Mouse (Mus musculus): ENCODE data around the gene 1700016C15Rik. TPM values are rescaled to one million over a fixed set of nuclear protein-coding genes. Genes with fewer than 3 reads are reported as not detected.

The 1700016C15Rik gene
- polyA plus RNA-seq, 1 experiment, result not detected

GRCm38 (mm10) chr1:177686982-177687381, 42.6 kb upstream of the 1700016C15Rik start:
- TF ChIP-seq FOSL1 (IDR thresholded peaks at IDR 0.05; ENCODE audit: insufficient read depth, low read length, poor library complexity, severe bottlenecking) (no peak), MYOD1 (IDR thresholded peaks at IDR 0.05; ENCODE audit: control insufficient read depth, insufficient read length, low read depth) (no peak), USF1 (IDR thresholded peaks at IDR 0.05; ENCODE audit: low read depth) (no peak), CEBPB (IDR thresholded peaks at IDR 0.05; ENCODE audit: low read depth) (no peak), MYOG (IDR thresholded peaks at IDR 0.05; ENCODE audit: control insufficient read depth, extremely low read depth, insufficient read length) (no peak), CTCF (IDR thresholded peaks at IDR 0.05; ENCODE audit: control insufficient read depth, insufficient read depth, insufficient read length) (no peak), MAX (IDR thresholded peaks at IDR 0.05) (no peak)
- H3ac ChIP-seq (ENCODE audit: control insufficient read depth, insufficient read length, low read depth), result no peak overlapping the region

GRCm38 (mm10) chr1:177692491-177692890, 37.1 kb upstream of the 1700016C15Rik start:
- H3ac ChIP-seq (ENCODE audit: control insufficient read depth, insufficient read length, low read depth), result no peak overlapping the region
- TF ChIP-seq CEBPB (IDR thresholded peaks at IDR 0.05; ENCODE audit: low read depth), result no peak
- TF ChIP-seq MYOG (IDR thresholded peaks at IDR 0.05; ENCODE audit: control insufficient read depth, extremely low read depth, insufficient read length), result no peak
- TF ChIP-seq FOSL1 (IDR thresholded peaks at IDR 0.05; ENCODE audit: insufficient read depth, low read length, poor library complexity, severe bottlenecking), result no peak
- TF ChIP-seq MYOD1 (IDR thresholded peaks at IDR 0.05; ENCODE audit: control insufficient read depth, insufficient read length, low read depth), result no peak
- no peak for TF ChIP-seq MAX (IDR thresholded peaks at IDR 0.05)
- no peak for TF ChIP-seq CTCF (IDR thresholded peaks at IDR 0.05; ENCODE audit: control insufficient read depth, insufficient read depth, insufficient read length)
- TF ChIP-seq USF1 (IDR thresholded peaks at IDR 0.05; ENCODE audit: low read depth), result no peak
- H3K79me2 ChIP-seq (ENCODE audit: control insufficient read depth, insufficient read depth), result no peaks in the 10 kb centered on the region
- no peaks in the 10 kb centered on the region for H3K36me3 ChIP-seq (ENCODE audit: control insufficient read depth, insufficient read depth)
- H3K4me3 ChIP-seq (ENCODE audit: insufficient read depth, poor library complexity, severe bottlenecking), result no peak overlapping the region
- H3K79me3 ChIP-seq (ENCODE audit: low read depth), result no peaks in the 10 kb centered on the region
- no peaks in the 10 kb centered on the region for H3K27me3 ChIP-seq (ENCODE audit: control insufficient read depth, insufficient read depth, insufficient read length)

More at GRCm38 (mm10) chr1:177686982-177687381, 42.6 kb upstream of the 1700016C15Rik start:
- Histone ChIP-seq H3K79me2 (ENCODE audit: control insufficient read depth, insufficient read depth) (no peaks in the 10 kb centered on the region), H3K4me3 (ENCODE audit: insufficient read depth, poor library complexity, severe bottlenecking) (no peak overlapping the region), H3K27me3 (ENCODE audit: control insufficient read depth, insufficient read depth, insufficient read length) (no peaks in the 10 kb centered on the region), H3K79me3 (ENCODE audit: low read depth) (no peaks in the 10 kb centered on the region), H3K36me3 (ENCODE audit: control insufficient read depth, insufficient read depth) (no peaks in the 10 kb centered on the region)

GRCm38 (mm10) chr1:177693486-177694252, 35.9 kb upstream of the 1700016C15Rik start:
- Histone ChIP-seq H3K79me2 (ENCODE audit: control insufficient read depth, insufficient read depth) (no peaks in the 10 kb centered on the region), H3K36me3 (ENCODE audit: control insufficient read depth, insufficient read depth) (no peaks in the 10 kb centered on the region), H3K79me3 (ENCODE audit: low read depth) (no peaks in the 10 kb centered on the region), H3K27me3 (ENCODE audit: control insufficient read depth, insufficient read depth, insufficient read length) (no peaks in the 10 kb centered on the region), H3K4me3 (ENCODE audit: insufficient read depth, poor library complexity, severe bottlenecking) (no peak overlapping the region), H3ac (ENCODE audit: control insufficient read depth, insufficient read length, low read depth) (no peak overlapping the region)
- TF ChIP-seq MYOG (IDR thresholded peaks at IDR 0.05; ENCODE audit: control insufficient read depth, extremely low read depth, insufficient read length), result no peak
- TF ChIP-seq CEBPB (IDR thresholded peaks at IDR 0.05; ENCODE audit: low read depth), result no peak

- Histone ChIP-seq H3K4me3 (ENCODE audit: insufficient read depth, poor library complexity, severe bottlenecking) (no peak overlapping the region), H3ac (ENCODE audit: control insufficient read depth, insufficient read length, low read depth) (no peak overlapping the region), H3K79me2 (ENCODE audit: control insufficient read depth, insufficient read depth) (no peaks in the 10 kb centered on the region), H3K36me3 (ENCODE audit: control insufficient read depth, insufficient read depth) (no peaks in the 10 kb centered on the region), H3K27me3 (ENCODE audit: control insufficient read depth, insufficient read depth, insufficient read length) (no peaks in the 10 kb centered on the region), H3K79me3 (ENCODE audit: low read depth) (no peaks in the 10 kb centered on the region)
- TF ChIP-seq USF1 (IDR thresholded peaks at IDR 0.05; ENCODE audit: low read depth) (no peak), CEBPB (IDR thresholded peaks at IDR 0.05; ENCODE audit: low read depth) (no peak), MAX (IDR thresholded peaks at IDR 0.05) (no peak), CTCF (IDR thresholded peaks at IDR 0.05; ENCODE audit: control insufficient read depth, insufficient read depth, insufficient read length) (no peak), MYOD1 (IDR thresholded peaks at IDR 0.05; ENCODE audit: control insufficient read depth, insufficient read length, low read depth) (no peak), MYOG (IDR thresholded peaks at IDR 0.05; ENCODE audit: control insufficient read depth, extremely low read depth, insufficient read length) (no peak), FOSL1 (IDR thresholded peaks at IDR 0.05; ENCODE audit: insufficient read depth, low read length, poor library complexity, severe bottlenecking) (no peak)
Measured at GRCm38 (mm10) chr1:177700560-177700959, 29.1 kb upstream of the 1700016C15Rik start.

- Histone ChIP-seq H3ac (ENCODE audit: control insufficient read depth, insufficient read length, low read depth) (peak overlapping the region; percentile 57), H3K79me2 (ENCODE audit: control insufficient read depth, insufficient read depth) (no peaks in the 10 kb centered on the region), H3K27me3 (ENCODE audit: control insufficient read depth, insufficient read depth, insufficient read length) (no peaks in the 10 kb centered on the region), H3K36me3 (ENCODE audit: control insufficient read depth, insufficient read depth) (no peaks in the 10 kb centered on the region), H3K4me3 (ENCODE audit: insufficient read depth, poor library complexity, severe bottlenecking) (peak overlapping the region; percentile 23), H3K79me3 (ENCODE audit: low read depth) (no peaks in the 10 kb centered on the region)
- TF ChIP-seq CEBPB (IDR thresholded peaks at IDR 0.05; ENCODE audit: low read depth) (no peak), CTCF (IDR thresholded peaks at IDR 0.05; ENCODE audit: control insufficient read depth, insufficient read depth, insufficient read length) (peak; percentile 55), USF1 (IDR thresholded peaks at IDR 0.05; ENCODE audit: low read depth) (no peak), MYOG (IDR thresholded peaks at IDR 0.05; ENCODE audit: control insufficient read depth, extremely low read depth, insufficient read length) (no peak), MAX (IDR thresholded peaks at IDR 0.05) (no peak)
Measured at GRCm38 (mm10) chr1:177702481-177703146, 27.0 kb upstream of the 1700016C15Rik start.

Data from C2C12 (cell line).